Mouse (Mus musculus) left cerebral cortex, postnatal 14 days (tissue): ENCODE data around the gene Dync1i1. TPM values are rescaled to one million over a fixed set of nuclear protein-coding genes. Genes with fewer than 3 reads are reported as not detected.
A peak's percentile ranks its signal among the peaks of the same experiment; 100 is the strongest.

Experiments
- DNase-seq, 2 experiments: peaks; one replicate each; pipeline ENCODE4 v3.0.0; 2021 to 2022; ENCODE audit warnings: low spot score in 2 of 2, mixed read lengths in 1 of 2
- intact Hi-C: fragments of 180-260 bp; cut with DNase I; formaldehyde crosslinking; loops from one replicate; pipeline ENCODE4 v1.15.1; 2025
- total RNA-seq, 2 experiments: library from RNA; stranded (reverse); gene quantifications; 2 replicates each; pipeline ENCODE4 v1.2.3; 2021

Gene Dync1i1
- total RNA-seq, 2 experiments from 2014 or later, result 135 to 154 TPM

DNA sequence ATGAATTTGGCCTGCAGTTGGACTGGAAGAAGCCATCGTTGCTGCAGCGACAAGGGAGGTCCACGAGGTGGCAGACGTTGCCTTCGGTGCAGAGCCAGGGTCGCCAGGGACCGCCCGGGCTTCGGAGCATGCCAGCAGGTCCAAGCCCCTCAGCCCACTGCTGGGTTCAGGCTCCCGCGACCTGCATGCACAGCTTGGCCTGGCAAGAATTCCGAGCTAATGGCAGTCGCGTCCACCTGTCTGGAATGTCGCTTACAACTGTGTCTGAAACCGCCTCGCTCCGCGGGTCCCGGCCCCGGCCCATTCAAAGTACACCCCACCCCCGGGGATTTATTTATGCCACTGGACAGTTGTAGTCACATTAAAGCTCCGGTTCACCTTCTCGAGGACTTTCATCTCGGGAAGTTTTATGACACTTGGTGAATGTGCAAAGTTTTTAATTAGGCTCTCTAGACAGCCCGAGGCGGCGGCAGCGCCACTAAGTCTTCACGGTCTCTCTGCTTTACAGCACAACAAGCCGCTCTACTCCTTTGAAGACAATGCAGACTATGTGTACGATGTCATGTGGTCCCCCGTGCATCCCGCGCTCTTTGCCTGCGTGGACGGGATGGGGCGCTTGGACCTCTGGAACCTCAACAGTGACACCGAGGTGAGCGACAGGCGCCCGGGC is 280.5 kb downstream of the Dync1i1 start:
- DNase-seq, result peak; percentile 71 to 85
- intact Hi-C loops, result loop anchor here (2.0 to 5.0 kb wide), 2 partner anchors 144 to 879 kb away; no protein-coding TSS in a partner anchor

DNA sequence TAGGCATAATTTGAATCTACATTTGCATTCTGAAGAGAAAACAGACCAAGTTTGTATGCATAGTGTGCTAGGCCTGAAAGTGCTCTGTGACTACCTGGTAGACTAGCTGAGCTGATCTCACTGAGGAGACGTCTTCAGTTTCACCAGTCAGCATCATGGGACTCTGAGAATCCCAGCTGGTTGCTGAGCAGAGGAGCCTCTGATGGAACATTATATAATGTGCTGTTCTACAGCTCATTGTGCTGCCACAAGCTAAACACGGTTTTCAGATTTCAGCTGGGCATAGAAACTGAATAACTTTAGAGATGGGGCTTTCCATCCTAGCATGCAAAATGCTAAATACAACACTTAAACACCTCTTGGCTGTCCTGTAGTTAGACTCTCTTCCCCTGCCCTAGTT is 285.9 kb downstream of the Dync1i1 start:
- intact Hi-C loops, result no loop called here
- peak; percentile 21 to 42 for DNase-seq

- DNase-seq, result peak; percentile 37 to 42
- intact Hi-C loops, result no loop called here
Measured at GRCm38 (mm10) chr6:6015616-6016015, 290.2 kb downstream of the Dync1i1 start.

DNA sequence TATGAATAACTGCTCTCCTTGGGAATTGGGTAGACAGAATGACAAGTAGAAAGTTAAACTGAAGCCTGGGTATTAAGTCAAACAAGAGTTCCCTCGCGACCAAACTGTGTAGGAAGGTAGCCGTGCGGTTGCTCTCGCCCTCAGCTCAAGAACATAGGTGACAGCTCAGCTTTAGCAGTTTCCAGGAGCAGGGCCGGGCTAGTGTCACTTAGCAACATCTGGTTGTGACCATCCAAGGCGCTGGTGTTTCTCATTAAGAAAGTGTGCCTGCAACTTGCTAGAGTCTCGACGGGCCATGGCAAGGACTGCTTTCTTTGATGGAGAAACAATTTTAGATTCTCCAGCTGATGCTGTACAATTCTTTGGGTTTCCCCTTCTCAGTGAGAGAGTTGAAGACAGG is 291.5 kb downstream of the Dync1i1 start:
- no peak for DNase-seq
- intact Hi-C loops, result no loop called here

DNA sequence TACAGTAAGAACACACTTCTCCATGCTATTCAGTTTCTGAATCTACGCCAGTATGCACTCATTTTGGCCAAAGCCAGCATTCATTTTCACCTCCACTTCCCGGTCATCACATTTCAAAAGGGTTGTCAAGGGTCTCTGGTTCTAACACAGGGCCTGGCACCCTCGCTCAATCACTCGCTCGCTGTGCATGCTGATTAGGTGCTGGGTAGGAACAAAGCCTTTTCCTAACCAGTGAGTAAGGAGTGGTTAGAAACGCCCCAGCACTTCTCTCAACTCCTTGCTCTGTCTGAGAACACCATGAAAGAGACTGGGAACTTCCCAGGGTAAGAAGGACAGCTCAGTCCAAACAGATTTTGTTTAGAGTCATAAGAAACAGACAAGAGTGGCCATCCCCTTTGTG is 298.5 kb downstream of the Dync1i1 start:
- no peak for DNase-seq
- intact Hi-C loops, result no loop called here

DNA sequence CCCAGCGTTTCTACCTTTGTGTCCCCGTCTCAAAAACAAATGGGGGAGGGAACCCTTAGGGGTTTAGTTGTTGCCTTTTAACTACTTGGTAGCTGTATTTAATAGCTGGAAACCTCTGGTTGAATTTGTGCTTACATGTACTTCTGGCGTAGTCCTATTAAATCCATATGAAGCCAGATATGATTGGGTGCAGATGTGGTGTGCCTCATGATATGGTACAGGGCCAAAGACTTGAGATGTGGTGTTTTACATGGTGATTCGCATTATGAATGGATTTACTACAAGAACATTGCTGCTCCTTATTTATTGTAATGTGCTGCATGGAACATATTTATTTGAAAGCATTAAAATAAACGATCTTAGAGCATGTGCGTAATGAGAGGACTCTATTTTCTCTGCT is 302.2 kb downstream of the Dync1i1 start:
- intact Hi-C loops, result no loop called here
- no peak for DNase-seq

DNA sequence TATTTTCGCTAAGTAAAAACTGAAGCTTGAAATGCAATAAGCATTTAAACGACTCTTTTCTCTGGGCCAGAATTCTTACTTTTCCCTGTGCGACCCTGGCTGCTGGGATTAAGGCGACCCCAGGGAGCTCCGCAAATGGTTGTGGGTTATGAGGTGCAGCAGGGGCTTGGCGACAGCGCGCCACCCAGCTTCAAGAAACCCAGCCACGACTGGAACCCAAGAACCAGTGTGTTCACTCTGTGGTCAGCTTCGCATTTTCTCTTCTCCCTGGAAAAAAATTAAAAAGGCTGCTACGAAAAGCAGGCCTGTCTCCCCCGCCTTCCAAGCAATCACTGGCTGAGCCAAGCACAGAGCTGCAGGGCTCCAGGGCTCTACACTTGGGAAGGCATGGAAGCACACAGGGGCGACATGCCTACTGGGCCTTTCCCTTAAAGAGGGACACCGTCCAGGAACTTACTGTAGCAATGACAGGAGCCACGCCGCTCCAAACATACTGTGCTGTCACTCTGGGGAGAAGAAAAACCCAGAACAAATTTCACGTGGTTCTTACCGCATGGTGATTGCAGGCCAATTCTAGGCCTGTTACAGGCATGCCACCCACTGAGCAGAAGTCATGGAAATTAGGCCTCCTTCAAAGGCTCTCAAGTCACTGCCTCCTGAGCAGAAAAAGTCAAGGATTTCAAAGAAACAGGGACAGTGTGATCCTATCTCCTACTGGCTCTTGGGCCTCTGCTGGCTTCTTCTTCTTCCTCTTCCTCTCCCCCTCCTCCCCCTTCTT is 313.5 kb downstream of the Dync1i1 start:
- no peak for DNase-seq
- intact Hi-C loops, result no loop called here

DNA sequence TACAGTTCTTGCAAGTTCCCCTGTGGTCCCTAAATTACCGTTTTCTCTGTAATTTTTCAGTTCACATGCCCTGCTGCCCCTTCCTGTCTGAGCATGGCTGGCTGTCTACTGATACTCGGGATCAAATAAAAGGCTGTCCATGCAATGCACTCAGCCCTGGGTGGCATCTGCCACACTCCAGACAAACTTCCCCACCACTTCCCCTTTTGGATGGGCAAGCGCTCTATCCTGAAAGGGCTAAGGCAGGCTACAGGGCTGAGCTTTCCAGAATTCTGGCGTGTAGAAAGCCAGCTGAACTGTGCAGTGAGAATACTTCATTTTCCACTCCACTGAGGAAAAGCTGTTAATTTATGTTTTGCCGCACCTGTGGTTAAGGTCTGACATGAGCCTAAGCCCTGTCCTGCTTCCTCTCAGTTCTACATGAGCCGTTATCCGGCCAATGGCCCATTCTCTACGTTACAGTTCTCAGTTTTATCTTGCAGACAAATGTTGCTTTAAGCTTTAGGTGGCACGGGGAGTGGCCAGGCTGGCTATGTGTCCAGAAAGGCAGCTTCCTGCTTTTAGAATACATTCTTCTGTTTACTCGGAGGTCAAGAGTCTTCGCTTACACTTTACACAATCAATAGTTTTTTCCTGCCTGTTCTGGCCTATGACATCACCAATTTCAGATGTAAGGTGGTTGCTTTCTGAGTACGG is 321.4 kb downstream of the Dync1i1 start:
- intact Hi-C loops, result no loop called here
- DNase-seq, result no peak

DNA sequence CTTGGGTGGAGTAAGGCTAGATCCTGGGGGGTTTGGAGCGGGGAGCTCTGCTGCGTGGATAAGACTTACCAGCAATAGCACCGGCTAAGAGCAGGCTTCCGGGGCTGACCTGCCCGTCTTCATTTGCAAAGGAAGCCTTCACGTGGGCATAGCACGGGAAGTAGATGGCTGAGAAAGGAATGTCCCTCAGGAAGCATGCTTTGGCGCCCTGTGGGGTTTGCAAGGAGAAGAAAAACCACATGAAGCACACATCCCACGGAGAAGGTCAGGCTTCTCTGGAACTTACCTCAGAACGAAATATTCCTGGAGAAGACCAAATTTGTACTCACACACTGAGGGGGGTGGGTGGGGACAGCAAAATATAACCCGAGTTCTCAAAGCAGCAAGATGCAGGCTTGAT is 327.3 kb downstream of the Dync1i1 start:
- intact Hi-C loops, result no loop called here
- DNase-seq, result no peak

GRCm38 (mm10) chr6:6053946-6054345 is 328.5 kb downstream of the Dync1i1 start:
- intact Hi-C loops, result no loop called here
- DNase-seq, result no peak

GRCm38 (mm10) chr6:6058548-6058947 is 333.1 kb downstream of the Dync1i1 start:
- DNase-seq, result no peak
- intact Hi-C loops, result no loop called here

- intact Hi-C loops, result no loop called here
- no peak for DNase-seq
Measured at GRCm38 (mm10) chr6:6067201-6067600, 341.8 kb downstream of the Dync1i1 start.

DNA sequence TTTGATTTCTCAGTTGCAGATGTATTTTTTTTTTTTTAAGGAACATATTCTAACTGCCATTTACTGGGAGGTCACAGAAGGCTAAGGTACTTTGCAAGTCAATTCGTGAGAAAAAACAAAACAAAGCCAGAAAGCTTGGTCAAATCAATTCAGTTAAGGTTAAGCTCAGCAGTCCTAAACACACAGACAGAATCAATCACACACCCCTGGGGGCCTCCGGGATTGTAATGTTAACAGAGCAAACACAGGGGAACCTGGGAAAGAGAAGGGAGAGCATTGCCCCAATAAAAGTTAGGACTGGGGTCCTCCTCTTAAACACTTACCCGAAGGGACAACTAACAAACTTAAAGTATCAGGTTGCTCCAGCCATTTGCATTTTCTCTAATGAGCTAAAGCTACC is 344.6 kb downstream of the Dync1i1 start:
- no peak for DNase-seq
- intact Hi-C loops, result no loop called here

DNA sequence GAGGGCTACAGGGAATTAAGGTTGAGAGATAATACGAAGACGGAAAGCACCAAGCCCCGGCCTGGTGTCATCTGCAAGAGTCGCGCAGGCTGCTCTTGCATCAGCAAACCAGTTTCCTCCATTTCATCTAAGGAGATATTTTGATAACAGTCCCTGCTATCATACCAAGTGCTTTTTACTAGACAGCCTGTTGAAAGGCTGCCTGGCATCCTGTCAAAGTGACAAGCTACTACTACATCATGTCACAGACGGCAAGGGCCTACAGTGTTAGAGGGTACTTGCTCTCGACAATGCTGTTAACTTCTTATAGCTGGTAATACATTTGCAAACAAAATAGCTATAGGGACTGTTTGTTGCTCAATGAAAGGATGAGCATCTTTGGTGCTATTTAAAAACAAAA is 345.6 kb downstream of the Dync1i1 start:
- no peak for DNase-seq
- intact Hi-C loops, result no loop called here

- DNase-seq, result no peak
- intact Hi-C loops, result no loop called here
Measured at GRCm38 (mm10) chr6:6075940-6076447, 350.6 kb downstream of the Dync1i1 start.

DNA sequence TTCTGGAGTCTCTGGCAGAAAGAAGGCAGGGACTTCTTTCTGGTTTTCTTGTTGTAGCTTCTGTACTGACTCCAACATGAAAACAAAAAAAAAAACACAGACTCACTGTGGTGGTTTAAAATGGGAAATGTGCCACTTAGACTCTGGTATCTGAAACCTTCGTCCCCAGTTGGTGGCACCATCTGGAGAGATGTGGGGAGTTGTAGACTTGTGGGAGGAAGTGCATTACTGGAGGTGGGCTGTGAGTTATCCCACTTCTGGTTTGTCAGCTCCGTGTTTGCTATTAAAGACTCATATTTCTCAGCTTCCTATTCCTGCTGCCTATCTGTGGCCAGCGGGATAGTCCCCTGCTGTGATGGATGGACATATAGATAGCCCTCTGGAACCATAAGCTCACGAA is 351.8 kb downstream of the Dync1i1 start:
- DNase-seq, result no peak
- intact Hi-C loops, result no loop called here
